Mouse (Mus musculus) heart, postnatal 0 days (tissue): ENCODE data around the gene Eif3f. TPM values are rescaled to one million over a fixed set of nuclear protein-coding genes. Genes with fewer than 3 reads are reported as not detected.

Experiments used
- ATAC-seq: fragments of 200-750 bp; cut with Nextera tagmentation; 2 replicates; pipeline ENCODE4 v1.8.0; 2017; ENCODE audit warnings: low read depth, moderate number of reproducible peaks, moderate library complexity; ENCODE audit not compliant: insufficient read depth
- DNase-seq: peaks from one replicate; pipeline ENCODE4 v3.0.0-alpha.2; 2016; ENCODE audit warnings: low spot score
- H3K27ac ChIP-seq: fragments of 300-500 bp; sonication (generic); 2 replicates; pipeline ENCODE4 v1.5.1; 2014; ENCODE audit warnings: low read depth, mild to moderate bottlenecking
- H3K27me3 ChIP-seq: fragments of 300-500 bp; sonication (generic); 2 replicates; pipeline ENCODE4 v1.6.1; 2014; ENCODE audit warnings: low read length, mixed read lengths; ENCODE audit not compliant: control insufficient read depth, insufficient read depth
- H3K36me3 ChIP-seq: fragments of 300-500 bp; sonication (generic); replicated peaks from 2 replicates; pipeline ENCODE4 v1.6.1; 2014; ENCODE audit warnings: low read length, mixed read lengths; ENCODE audit not compliant: control insufficient read depth, insufficient read depth
- H3K4me1 ChIP-seq: fragments of 300-500 bp; sonication (generic); 2 replicates; pipeline ENCODE4 v1.6.1; 2014; ENCODE audit warnings: antibody characterized with exemption; ENCODE audit not compliant: control insufficient read depth, insufficient read depth
- H3K4me2 ChIP-seq: fragments of 300-500 bp; sonication (generic); 2 replicates; pipeline ENCODE4 v1.6.1; 2014; ENCODE audit warnings: low read depth, mild to moderate bottlenecking, low read length, moderate library complexity
- H3K4me3 ChIP-seq: fragments of 300-500 bp; sonication (generic); 2 replicates; pipeline ENCODE4 v1.5.1; 2014; ENCODE audit warnings: low read depth, low read length
- H3K9ac ChIP-seq: fragments of 300-500 bp; sonication (generic); replicated peaks from 2 replicates; pipeline ENCODE4 v1.6.1; 2014; ENCODE audit warnings: low read depth, low read length, mixed read lengths
- H3K9me3 ChIP-seq: fragments of 300-500 bp; sonication (generic); replicated peaks from 2 replicates; pipeline ENCODE4 v1.6.1; 2016; ENCODE audit warnings: low read length; ENCODE audit not compliant: control insufficient read depth
- CTCF ChIP-seq: IDR thresholded peaks from 2 replicates; pipeline ENCODE4 v1.5.1; 2016; ENCODE audit warnings: antibody characterized with exemption, control low read depth, low read depth
- EP300 ChIP-seq: IDR thresholded peaks from 2 replicates; pipeline ENCODE4 v1.6.1; 2016; ENCODE audit warnings: antibody characterized with exemption, low read depth
- whole genome bisulfite sequencing: fragments of 180-500 bp; shearing (Covaris S2); extraction: QIAGEN DNeasy Blood & Tissue Kit; methylation state at CpG from one replicate; pipeline ENCODE4 v1.1.7; 2014; 5-methylcytosine and 5-hydroxymethylcytosine counted together
- polyA plus RNA-seq: library from polyadenylated mRNA; unstranded; fragments of >200 nt; fragmentation: Nextera tagmentation; extraction: Ambion mirVana; gene quantifications from 2 replicates; pipeline ENCODE4 v1.2.1, GENCODE M21; 2015
- total RNA-seq: library from RNA; depleted of rRNA; stranded (reverse); fragments of >200 nt; gene quantifications from 2 replicates; pipeline ENCODE4 v1.2.3, GENCODE M21; 2014; ENCODE audit warnings: low replicate concordance

Gene Eif3f
- total and polyA plus RNA-seq, 2 experiments from 2014 or later, result 42.9 to 107 TPM

- ATAC-seq, result no peak
- H3K9ac ChIP-seq, result no peak overlapping the region
- no peaks in the 10 kb centered on the region for H3K4me1 ChIP-seq
- no peak overlapping the region for H3K27ac ChIP-seq
- DNase-seq, result no peak
- no peaks in the 10 kb centered on the region for H3K36me3 ChIP-seq
- WGBS, result 71% methylated on average over 6 of the region's 6 CpGs
- peaks cover 38% of the 10 kb centered on the region for H3K27me3 ChIP-seq
- H3K4me3 ChIP-seq, result no peak overlapping the region
- TF ChIP-seq EP300 (no peak), CTCF (no peak)
- H3K9me3 ChIP-seq, result no peaks in the 10 kb centered on the region
- no peak overlapping the region for H3K4me2 ChIP-seq
Measured at GRCm38 (mm10) chr7:108952801-108953200, 18.6 kb downstream of the Eif3f start.

GRCm38 (mm10) chr7:108954185-108954584 lies 20.0 kb downstream of the Eif3f start:
- WGBS, result 42% methylated on average over 4 of the region's 4 CpGs
- H3K27me3 ChIP-seq, result peaks cover 33% of the 10 kb centered on the region

GRCm38 (mm10) chr7:108957734-108958133 lies 23.5 kb downstream of the Eif3f start:
- Histone ChIP-seq H3K9ac (no peak overlapping the region), H3K4me3 (no peak overlapping the region), H3K4me1 (no peaks in the 10 kb centered on the region), H3K9me3 (no peaks in the 10 kb centered on the region), H3K27me3 (no peaks in the 10 kb centered on the region), H3K4me2 (no peak overlapping the region), H3K36me3 (no peaks in the 10 kb centered on the region), H3K27ac (no peak overlapping the region)
- WGBS, result 63% methylated on average over 2 of the region's 2 CpGs
- no peak for DNase-seq
- no peak for TF ChIP-seq EP300
- no peak for TF ChIP-seq CTCF
- ATAC-seq, result no peak

More at GRCm38 (mm10) chr7:108954185-108954584, 20.0 kb downstream of the Eif3f start:
- TF ChIP-seq EP300 (no peak), CTCF (peak; percentile 33; the same call in 1 of the 2 replicates)
- ATAC-seq (no peak), DNase-seq (no peak)
- H3K9ac ChIP-seq, result no peak overlapping the region
- no peak overlapping the region for H3K4me3 ChIP-seq
- no peaks in the 10 kb centered on the region for H3K4me1 ChIP-seq
- no peaks in the 10 kb centered on the region for H3K36me3 ChIP-seq
- no peak overlapping the region for H3K4me2 ChIP-seq
- no peaks in the 10 kb centered on the region for H3K9me3 ChIP-seq
- no peak overlapping the region for H3K27ac ChIP-seq

GRCm38 (mm10) chr7:108965968-108966367 lies 31.8 kb downstream of the Eif3f start:
- no peak for DNase-seq
- Histone ChIP-seq H3K27me3 (no peaks in the 10 kb centered on the region), H3K36me3 (no peaks in the 10 kb centered on the region), H3K4me2 (no peak overlapping the region), H3K9me3 (no peaks in the 10 kb centered on the region), H3K4me3 (no peak overlapping the region), H3K27ac (no peak overlapping the region), H3K4me1 (no peaks in the 10 kb centered on the region), H3K9ac (no peak overlapping the region)
- TF ChIP-seq CTCF (0 out of 2 replicates have a peak, but pooled peaks have one; percentile 18), EP300 (no peak)
- 28% methylated on average over 2 of the region's 2 CpGs for WGBS
- no peak for ATAC-seq

- Histone ChIP-seq H3K9me3 (no peaks in the 10 kb centered on the region), H3K4me2 (no peak overlapping the region), H3K4me1 (no peaks in the 10 kb centered on the region), H3K27me3 (no peaks in the 10 kb centered on the region), H3K36me3 (no peaks in the 10 kb centered on the region), H3K4me3 (no peak overlapping the region), H3K27ac (no peak overlapping the region), H3K9ac (no peak overlapping the region)
- DNase-seq (peak; percentile 25), ATAC-seq (peak; percentile 27; the same call in 1 of the 2 replicates)
- TF ChIP-seq CTCF, result peak; percentile 80
- TF ChIP-seq EP300, result no peak
- WGBS, result 30% methylated on average over 7 of the region's 7 CpGs
Measured at GRCm38 (mm10) chr7:108966742-108967362, 32.6 kb downstream of the Eif3f start.

GRCm38 (mm10) chr7:108968201-108968600 lies 34.0 kb downstream of the Eif3f start:
- 29% methylated on average over 6 of the region's 6 CpGs for WGBS
- DNase-seq, result no peak
- TF ChIP-seq EP300, result no peak
- no peak for TF ChIP-seq CTCF
- H3K36me3 ChIP-seq, result no peaks in the 10 kb centered on the region
- no peak for ATAC-seq
- no peaks in the 10 kb centered on the region for H3K9me3 ChIP-seq
- no peak overlapping the region for H3K9ac ChIP-seq
- H3K4me3 ChIP-seq, result no peak overlapping the region
- H3K27ac ChIP-seq, result no peak overlapping the region
- no peaks in the 10 kb centered on the region for H3K4me1 ChIP-seq
- H3K27me3 ChIP-seq, result no peaks in the 10 kb centered on the region
- no peak overlapping the region for H3K4me2 ChIP-seq
